Mouse (Mus musculus): Measurements from ENCODE around the gene Nudt8. TPM values are rescaled to one million over a fixed set of nuclear protein-coding genes. Genes with fewer than 3 reads are reported as not detected.
A peak's percentile ranks its signal among the peaks of the same experiment; 100 is the strongest.

Nudt8 gene
- total RNA-seq, 1 experiment, result 22.4 TPM

DNA sequence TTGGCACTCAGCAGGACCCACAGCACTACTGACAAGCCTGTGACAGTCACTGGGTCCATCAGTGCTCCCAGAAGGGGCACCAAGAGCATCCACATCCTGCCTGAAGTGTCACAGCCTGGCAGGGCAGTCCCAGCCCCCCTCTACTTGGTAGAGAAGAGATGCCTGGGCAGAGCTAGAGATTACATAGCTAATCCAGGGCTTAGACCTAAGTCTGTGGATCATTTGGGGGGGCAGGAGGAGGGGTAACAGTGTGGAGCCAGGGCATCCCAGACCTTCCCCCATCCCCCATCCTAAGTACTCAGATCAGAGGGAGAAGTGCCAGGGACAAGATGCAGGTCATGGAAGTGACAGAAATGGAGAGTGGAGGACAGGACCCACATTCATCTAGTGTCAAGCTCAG is 14.4 kb downstream of the Nudt8 start:
- in situ Hi-C loops (cut with MboI; ENCODE audit: low sequenced_read_pairs in 2 of 2, unreplicated experiment in 2 of 2), result no loop called here
- Histone ChIP-seq H3K36me3 (ENCODE audit: control insufficient read depth, insufficient read depth, low read length, poor library complexity, severe bottlenecking) (peaks cover 7% of the 10 kb centered on the region), H3K27ac (ENCODE audit: insufficient read depth, low read depth, low read length, poor library complexity, severe bottlenecking) (no peak overlapping the region; the same call in 1 of the 2 replicates), H3K9me3 (ENCODE audit: control insufficient read depth, insufficient read depth, low read depth, low read length) (no peaks in the 10 kb centered on the region), H3K4me1 (ENCODE audit: control insufficient read depth in 2 of 2, insufficient read depth in 2 of 2, low read length in 2 of 2, poor library complexity in 1 of 2) (peaks cover 5 to 23% of the 10 kb centered on the region in 2 experiments; a peak in 2 of 4 replicates), H3K9ac (ENCODE audit: insufficient read depth, low read depth, low read length, poor library complexity, severe bottlenecking) (no peak overlapping the region), H3K4me3 (ENCODE audit: insufficient read depth in 1 of 2, low read depth in 1 of 2, low read length in 2 of 2, poor library complexity in 1 of 2, severe bottlenecking in 1 of 2) (no peak overlapping the region)
- TF ChIP-seq MAFK (IDR thresholded peaks at IDR 0.05; ENCODE audit: insufficient read depth, low read depth, low read length), result no peak
- TF ChIP-seq ZC3H11A (IDR thresholded peaks at IDR 0.05; ENCODE audit: borderline replicate concordance, low read depth, low read length), result no peak
- TF ChIP-seq CHD2 (IDR thresholded peaks at IDR 0.05; ENCODE audit: low read depth, low read length), result no peak
- TF ChIP-seq ZNF384 (IDR thresholded peaks at IDR 0.05; ENCODE audit: low read depth, low read length), result no peak
- TF ChIP-seq HCFC1 (IDR thresholded peaks at IDR 0.05; ENCODE audit: borderline replicate concordance, insufficient read depth, low read length), result no peak
- DNase-seq (ENCODE audit: low read depth, low spot score), result no peak

GRCm38 (mm10) chr19:4015635-4016034 is 15.3 kb downstream of the Nudt8 start:
- Histone ChIP-seq H3K9me3 (ENCODE audit: control insufficient read depth, insufficient read depth, low read depth, low read length) (no peaks in the 10 kb centered on the region), H3K9ac (ENCODE audit: insufficient read depth, low read depth, low read length, poor library complexity, severe bottlenecking) (no peak overlapping the region), H3K4me1 (ENCODE audit: control insufficient read depth in 2 of 2, insufficient read depth in 2 of 2, low read length in 2 of 2, poor library complexity in 1 of 2) (peaks cover 5 to 23% of the 10 kb centered on the region in 2 experiments; a peak in 2 of 4 replicates), H3K27ac (ENCODE audit: insufficient read depth, low read depth, low read length, poor library complexity, severe bottlenecking) (no peak overlapping the region), H3K4me3 (ENCODE audit: insufficient read depth in 1 of 2, low read depth in 1 of 2, low read length in 2 of 2, poor library complexity in 1 of 2, severe bottlenecking in 1 of 2) (no peak overlapping the region), H3K36me3 (ENCODE audit: control insufficient read depth, insufficient read depth, low read length, poor library complexity, severe bottlenecking) (peaks cover 4% of the 10 kb centered on the region; the same call in 1 of the 2 replicates)
- in situ Hi-C loops (cut with MboI; ENCODE audit: low sequenced_read_pairs in 2 of 2, unreplicated experiment in 2 of 2), result no loop called here
- no peak for TF ChIP-seq CHD2 (IDR thresholded peaks at IDR 0.05; ENCODE audit: low read depth, low read length)
- no peak for TF ChIP-seq MAFK (IDR thresholded peaks at IDR 0.05; ENCODE audit: insufficient read depth, low read depth, low read length)
- DNase-seq (ENCODE audit: low read depth, low spot score), result no peak

- Histone ChIP-seq H3K27ac (ENCODE audit: insufficient read depth, low read depth, low read length, poor library complexity, severe bottlenecking) (no peak overlapping the region), H3K4me1 (ENCODE audit: control insufficient read depth in 2 of 2, insufficient read depth in 2 of 2, low read length in 2 of 2, poor library complexity in 1 of 2) (peaks cover 5 to 18% of the 10 kb centered on the region in 2 experiments; a peak in 2 of 4 replicates), H3K4me3 (ENCODE audit: insufficient read depth in 1 of 2, low read depth in 1 of 2, low read length in 2 of 2, poor library complexity in 1 of 2, severe bottlenecking in 1 of 2) (no peak overlapping the region), H3K9ac (ENCODE audit: insufficient read depth, low read depth, low read length, poor library complexity, severe bottlenecking) (no peak overlapping the region), H3K9me3 (ENCODE audit: control insufficient read depth, insufficient read depth, low read depth, low read length) (no peaks in the 10 kb centered on the region), H3K36me3 (ENCODE audit: control insufficient read depth, insufficient read depth, low read length, poor library complexity, severe bottlenecking) (no peaks in the 10 kb centered on the region)
- in situ Hi-C loops (cut with MboI; ENCODE audit: low sequenced_read_pairs in 2 of 2, unreplicated experiment in 2 of 2), result no loop called here
- peak; percentile 59; the same call in 1 of the 2 replicates for TF ChIP-seq ZNF384 (IDR thresholded peaks at IDR 0.05; ENCODE audit: low read depth, low read length)
- TF ChIP-seq ZC3H11A (IDR thresholded peaks at IDR 0.05; ENCODE audit: borderline replicate concordance, low read depth, low read length), result no peak
- TF ChIP-seq HCFC1 (IDR thresholded peaks at IDR 0.05; ENCODE audit: borderline replicate concordance, insufficient read depth, low read length), result no peak
- no peak for TF ChIP-seq CHD2 (IDR thresholded peaks at IDR 0.05; ENCODE audit: low read depth, low read length)
- TF ChIP-seq MAFK (IDR thresholded peaks at IDR 0.05; ENCODE audit: insufficient read depth, low read depth, low read length), result no peak
- DNase-seq (ENCODE audit: low read depth, low spot score), result no peak
Observed at GRCm38 (mm10) chr19:4017921-4018587, 17.7 kb downstream of the Nudt8 start.

DNA sequence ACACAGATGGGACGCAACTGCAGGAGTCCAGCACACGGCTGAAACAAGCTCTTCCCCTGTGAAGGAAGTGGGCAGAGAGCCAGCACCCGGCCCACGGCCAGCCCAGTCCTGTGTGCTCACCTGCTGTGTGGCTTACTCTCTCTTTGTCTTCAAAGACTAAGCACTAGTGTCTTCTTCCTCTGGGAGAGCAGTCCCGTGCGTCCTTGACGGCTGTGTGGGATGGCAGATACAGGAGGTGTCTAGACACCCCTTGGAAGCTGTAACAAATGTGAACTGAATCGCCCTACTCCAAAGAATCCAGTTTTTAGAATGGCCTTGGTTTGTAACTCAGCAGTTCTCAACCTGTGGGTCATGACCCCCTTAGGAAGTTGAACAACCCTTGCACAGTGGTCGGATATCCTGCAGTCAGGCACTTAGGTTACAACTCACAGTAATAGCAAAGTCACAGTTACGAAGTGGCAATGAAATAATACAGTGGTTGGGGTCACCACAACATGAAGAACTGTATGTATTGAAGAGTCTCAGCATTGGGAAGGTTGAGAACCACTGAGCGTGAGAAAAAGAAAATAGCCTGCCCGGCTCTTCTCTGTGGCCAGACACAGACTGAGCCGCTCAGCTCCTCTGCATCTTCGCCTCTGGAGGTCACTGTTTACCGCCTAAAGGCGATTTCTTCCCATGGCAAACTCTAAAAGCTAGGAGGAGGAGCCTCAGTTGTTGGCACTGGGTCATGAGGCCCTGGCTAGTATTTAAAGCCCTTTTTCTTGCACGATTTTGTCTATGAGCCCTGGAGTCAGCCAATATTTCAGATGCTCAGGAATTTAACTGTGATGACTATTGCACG is 18.6 kb downstream of the Nudt8 start:
- Histone ChIP-seq H3K36me3 (ENCODE audit: control insufficient read depth, insufficient read depth, low read length, poor library complexity, severe bottlenecking) (no peaks in the 10 kb centered on the region), H3K9ac (ENCODE audit: insufficient read depth, low read depth, low read length, poor library complexity, severe bottlenecking) (0 out of 2 replicates have a peak overlapping the region, but pooled peaks have one; percentile 3), H3K9me3 (ENCODE audit: control insufficient read depth, insufficient read depth, low read depth, low read length) (no peaks in the 10 kb centered on the region), H3K4me1 (ENCODE audit: control insufficient read depth in 2 of 2, insufficient read depth in 2 of 2, low read length in 2 of 2, poor library complexity in 1 of 2) (peaks cover 5 to 18% of the 10 kb centered on the region in 2 experiments; a peak in 2 of 4 replicates), H3K4me3 (ENCODE audit: insufficient read depth in 1 of 2, low read depth in 1 of 2, low read length in 2 of 2, poor library complexity in 1 of 2, severe bottlenecking in 1 of 2) (peak overlapping the region in 1 of 2 experiments; percentile 35; a peak in 1 of 4 replicates), H3K27ac (ENCODE audit: insufficient read depth, low read depth, low read length, poor library complexity, severe bottlenecking) (no peak overlapping the region)
- peak; percentile 75 for DNase-seq (ENCODE audit: low read depth, low spot score)
- TF ChIP-seq MAFK (IDR thresholded peaks at IDR 0.05; ENCODE audit: insufficient read depth, low read depth, low read length) (no peak), ZNF384 (IDR thresholded peaks at IDR 0.05; ENCODE audit: low read depth, low read length) (no peak), HCFC1 (IDR thresholded peaks at IDR 0.05; ENCODE audit: borderline replicate concordance, insufficient read depth, low read length) (0 out of 2 replicates have a peak, but pooled peaks have one; percentile 50), ZC3H11A (IDR thresholded peaks at IDR 0.05; ENCODE audit: borderline replicate concordance, low read depth, low read length) (peak; percentile 89), CHD2 (IDR thresholded peaks at IDR 0.05; ENCODE audit: low read depth, low read length) (peak; percentile 90)
- in situ Hi-C loops (cut with MboI; ENCODE audit: low sequenced_read_pairs in 2 of 2, unreplicated experiment in 2 of 2), result no loop called here
